Mouse (Mus musculus) urinary bladder, postnatal 4 days (tissue): ENCODE measurements at regions not wholly inside any gene's neighbourhood (a gene's known extent, or its start where the extent isn't known, plus 50 kb on each side); places are given as distances from the start of the nearest gene placed in this dataset.

Source experiments
- DNase-seq, 2 experiments: peaks; one replicate each; pipeline ENCODE4 v3.0.0; 2021 to 2022; ENCODE audit warnings: low spot score in 2 of 2

GRCm38 (mm10) chr1:57573829-57574228 is 166.9 kb upstream of the Tyw5 start:
- DNase-seq, result no peak

- no peak for DNase-seq
Observed at GRCm38 (mm10) chr1:57574530-57574929, 167.6 kb upstream of the Tyw5 start.

- DNase-seq, result no peak
Observed at GRCm38 (mm10) chr1:57576066-57576753, 169.3 kb upstream of the Tyw5 start.

- no peak for DNase-seq
Observed at GRCm38 (mm10) chr1:57579086-57579485, 172.2 kb upstream of the Tyw5 start.

- DNase-seq, result no peak
Observed at GRCm38 (mm10) chr1:57593707-57594589, 180.0 kb upstream of the Spats2l start.

- no peak for DNase-seq
Observed at GRCm38 (mm10) chr1:57594815-57595214, 179.1 kb upstream of the Spats2l start.

- no peak for DNase-seq
Observed at GRCm38 (mm10) chr1:57600951-57601350, 173.0 kb upstream of the Spats2l start.

- DNase-seq, result no peak
Observed at GRCm38 (mm10) chr1:57605525-57605924, 168.4 kb upstream of the Spats2l start.

GRCm38 (mm10) chr1:57606060-57606683 is 167.8 kb upstream of the Spats2l start:
- no peak for DNase-seq

- DNase-seq, result no peak
Observed at GRCm38 (mm10) chr1:57607026-57607425, 166.9 kb upstream of the Spats2l start.

- DNase-seq, result no peak
Observed at GRCm38 (mm10) chr1:57607626-57608422, 166.1 kb upstream of the Spats2l start.

GRCm38 (mm10) chr1:57608423-57608679 is 165.6 kb upstream of the Spats2l start:
- DNase-seq, result no peak

GRCm38 (mm10) chr1:57609307-57609706 is 164.7 kb upstream of the Spats2l start:
- DNase-seq, result no peak

GRCm38 (mm10) chr1:57612171-57612570 is 161.8 kb upstream of the Spats2l start:
- DNase-seq, result no peak

GRCm38 (mm10) chr1:57612931-57613804 is 160.8 kb upstream of the Spats2l start:
- no peak for DNase-seq

GRCm38 (mm10) chr1:57615155-57615554 is 158.8 kb upstream of the Spats2l start:
- peak in 1 of 2 experiments; percentile 40 for DNase-seq

GRCm38 (mm10) chr1:57617316-57617715 is 156.6 kb upstream of the Spats2l start:
- no peak for DNase-seq

- DNase-seq, result no peak
Observed at GRCm38 (mm10) chr1:57622561-57622960, 151.4 kb upstream of the Spats2l start.

GRCm38 (mm10) chr1:57633986-57634385 is 140.0 kb upstream of the Spats2l start:
- no peak for DNase-seq

- DNase-seq, result no peak
Observed at GRCm38 (mm10) chr1:57642131-57642530, 131.8 kb upstream of the Spats2l start.
